In genomic region chr4:33555231-33555933, GRCm38 (mm10) we compare ENCODE assay signal across 9 mouse cellular contexts.
DNase-seq lines count a peak whose midpoint lies in the region; ATAC-seq and TF ChIP-seq lines count a peak whose summit lies in the region.
"Had no signal": no experiment of that assay in that cellular context is flagged by ENCODE, and none has a peak within 500 bp of the region (broad histone marks: within the 10 kb centered on the region; RNA-seq: fewer than 3 reads in every experiment).

No protein-coding gene starts in this region.

- peak overlapping the region; percentile 9 for H3K4me2 ChIP-seq in hindbrain, embryonic 16.5 days (ENCODE audit: low read length)
- H3K4me2 ChIP-seq: limb, embryonic 15.5 days had no signal

- TF ChIP-seq CTCF in gastrocnemius, adult 2 months (IDR thresholded peaks at IDR 0.05), result no peak

- no peak for ATAC-seq in hindbrain, embryonic 16.5 days
- no peak for ATAC-seq in megakaryocyte-erythroid progenitor cell, adult 5-6 weeks (replicated peaks; ENCODE audit: low FRiP score, low TSS enrichment, poor library complexity, severe bottlenecking)
- no peak for ATAC-seq in CD4-positive, CD25-positive, alpha-beta regulatory T cell, adult 4 months

- 7% methylated on average over 14 of the region's 14 CpGs for WGBS in hindbrain, embryonic 16.5 days

- DNase-seq in gastrocnemius, adult 2 months, result no peak
- DNase-seq in gastrocnemius, postnatal 10 days, result no peak
- DNase-seq in thymus, postnatal 4 days, result peak; percentile 16
- no peak for DNase-seq in thymus, postnatal 36 days
- DNase-seq in embryo, embryonic 10.5 days (ENCODE audit: low spot score), result no peak

- H3K9me3 ChIP-seq in hindbrain, embryonic 16.5 days (ENCODE audit: control insufficient read depth, low read length), result no peaks in the 10 kb centered on the region; the same call in 1 of the 2 replicates
- H3K9me3 ChIP-seq: limb, embryonic 15.5 days had no signal

- intact Hi-C loops in gastrocnemius, adult 2 months (cut with DNase I), result loop anchor here (5.0 to 10.0 kb wide), 2 partner anchors 149 to 677 kb away; no protein-coding TSS in a partner anchor

- no peak overlapping the region for H3K27ac ChIP-seq in gastrocnemius, adult 2 months
- H3K27ac ChIP-seq in hindbrain, embryonic 16.5 days (ENCODE audit: low read depth, low read length), result no peak overlapping the region
- H3K27ac ChIP-seq: limb, embryonic 15.5 days had no signal

- H3K36me3 ChIP-seq in hindbrain, embryonic 16.5 days (ENCODE audit: control insufficient read depth, insufficient read depth, low read length), result no peaks in the 10 kb centered on the region
- H3K36me3 ChIP-seq: limb, embryonic 15.5 days had no signal

- H3K27me3 ChIP-seq in hindbrain, embryonic 16.5 days (replicated peaks; ENCODE audit: control insufficient read depth, insufficient read depth, low read length), result peaks cover 2% of the 10 kb centered on the region; the same call in 1 of the 2 replicates
- H3K27me3 ChIP-seq: limb, embryonic 15.5 days had no signal

- peaks cover 16% of the 10 kb centered on the region for H3K4me1 ChIP-seq in hindbrain, embryonic 16.5 days (ENCODE audit: control insufficient read depth, insufficient read depth, low read depth, low read length)

- H3K4me3 ChIP-seq in gastrocnemius, adult 2 months, result peak overlapping the region; percentile 25; the same call in 1 of the 2 replicates
- no peak overlapping the region for H3K4me3 ChIP-seq in hindbrain, embryonic 16.5 days (ENCODE audit: low read length)
- H3K4me3 ChIP-seq: limb, embryonic 15.5 days had no signal

- H3K9ac ChIP-seq in hindbrain, embryonic 16.5 days (ENCODE audit: low read depth, low read length), result peak overlapping the region; percentile 25; the same call in 1 of the 2 replicates
- H3K9ac ChIP-seq: limb, embryonic 15.5 days had no signal
